Mouse (Mus musculus): ENCODE measurements around the gene Tmem179b.

DNA sequence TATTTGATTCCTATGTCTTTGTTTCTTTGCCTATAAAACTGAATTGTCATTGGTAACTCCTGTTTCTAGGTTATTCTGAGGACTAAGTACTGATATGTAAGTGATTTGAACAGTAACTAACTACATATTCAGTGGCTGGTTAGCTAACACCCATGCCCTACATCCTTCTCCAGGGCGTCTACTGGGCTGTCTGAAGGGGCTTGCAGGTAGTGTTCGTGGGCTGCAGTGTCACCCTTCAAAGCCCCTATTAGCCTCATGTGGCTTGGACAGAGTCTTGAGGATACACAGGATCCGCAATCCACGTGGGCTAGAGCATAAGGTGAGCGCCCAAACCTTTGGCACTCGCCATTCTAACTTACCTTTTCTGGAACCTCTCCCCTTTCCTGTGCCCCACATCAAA is 34.6 kb downstream of the Tmem179b start:
- no peak for TF ChIP-seq TAL1 (IDR thresholded peaks at IDR 0.05; ENCODE audit: low read length)
- no peak for TF ChIP-seq GATA1 (IDR thresholded peaks at IDR 0.05; ENCODE audit: low read length)

Measured in erythroblast, embryonic 14.5 days (primary cell).